Mouse (Mus musculus): Measurements from ENCODE around the gene Fes.

Gene Fes

GRCm38 (mm10) chr7:80404101-80404894 is 16.6 kb upstream of the Fes start:
- peak; percentile 40 for DNase-seq (ENCODE audit: low read depth)

DNA sequence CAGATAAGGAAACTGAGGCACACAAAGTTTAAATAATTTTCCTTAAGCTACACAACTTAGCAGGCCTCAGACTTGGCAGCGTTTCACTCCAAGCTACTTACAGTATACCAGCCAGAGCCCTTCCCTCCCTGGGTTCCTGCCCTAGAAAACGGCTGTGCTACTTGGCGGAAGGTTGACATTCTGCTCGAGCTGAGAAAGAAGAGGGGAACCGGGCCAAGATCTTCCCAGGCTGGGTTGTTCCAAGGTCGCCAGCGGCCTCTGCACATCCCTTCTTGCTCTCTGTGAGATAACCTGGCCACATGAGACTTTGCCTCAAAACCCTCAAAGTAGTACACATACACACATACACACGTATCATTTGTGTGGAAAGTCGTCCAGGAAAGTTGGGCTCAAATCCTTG is 15.8 kb upstream of the Fes start:
- DNase-seq (ENCODE audit: low read depth): peak; percentile 89

GRCm38 (mm10) chr7:80402651-80403321 is 15.0 kb upstream of the Fes start:
- peak; percentile 87 for DNase-seq (ENCODE audit: low read depth)

DNA sequence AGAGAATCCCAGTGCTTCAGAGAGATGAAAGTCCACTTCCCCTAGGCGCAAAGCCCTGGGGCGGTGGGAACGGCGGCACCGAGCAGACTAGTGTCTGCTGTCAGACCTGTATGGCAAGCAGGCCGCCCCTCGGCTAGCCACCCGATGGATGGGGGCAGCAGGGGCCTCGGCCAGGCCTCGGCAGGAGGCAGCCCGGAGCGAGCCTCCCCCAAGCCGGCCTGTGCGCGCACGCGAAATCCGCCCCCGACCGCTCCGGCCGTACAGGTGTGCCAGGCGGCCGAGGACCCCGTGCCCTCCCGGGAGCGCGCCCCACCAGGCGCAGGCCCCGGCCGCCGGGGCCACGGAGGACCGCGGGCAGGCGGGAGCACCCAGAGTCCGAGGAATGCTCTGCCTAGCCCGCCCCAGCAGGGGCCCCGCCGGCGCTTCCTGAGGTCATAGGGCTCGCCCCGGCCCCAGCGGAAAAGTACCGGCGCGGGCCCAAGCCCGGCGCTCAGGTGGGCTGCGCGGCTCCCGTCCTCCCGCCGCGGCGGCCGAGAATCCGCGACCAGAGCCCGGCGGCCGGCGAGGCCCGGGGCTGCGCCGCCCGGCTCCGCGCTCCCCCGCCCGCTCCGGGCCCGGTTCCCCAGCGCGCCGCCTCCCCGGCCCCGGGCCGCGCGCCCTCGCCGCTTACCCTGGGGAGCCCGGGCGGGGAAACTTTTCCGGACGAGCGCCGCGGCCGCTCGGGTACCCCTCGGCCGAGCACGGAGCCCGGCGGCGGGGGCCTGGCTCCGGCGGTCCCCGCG is 14.3 kb upstream of the Fes start:
- DNase-seq (ENCODE audit: low read depth): peak; percentile 57

DNA sequence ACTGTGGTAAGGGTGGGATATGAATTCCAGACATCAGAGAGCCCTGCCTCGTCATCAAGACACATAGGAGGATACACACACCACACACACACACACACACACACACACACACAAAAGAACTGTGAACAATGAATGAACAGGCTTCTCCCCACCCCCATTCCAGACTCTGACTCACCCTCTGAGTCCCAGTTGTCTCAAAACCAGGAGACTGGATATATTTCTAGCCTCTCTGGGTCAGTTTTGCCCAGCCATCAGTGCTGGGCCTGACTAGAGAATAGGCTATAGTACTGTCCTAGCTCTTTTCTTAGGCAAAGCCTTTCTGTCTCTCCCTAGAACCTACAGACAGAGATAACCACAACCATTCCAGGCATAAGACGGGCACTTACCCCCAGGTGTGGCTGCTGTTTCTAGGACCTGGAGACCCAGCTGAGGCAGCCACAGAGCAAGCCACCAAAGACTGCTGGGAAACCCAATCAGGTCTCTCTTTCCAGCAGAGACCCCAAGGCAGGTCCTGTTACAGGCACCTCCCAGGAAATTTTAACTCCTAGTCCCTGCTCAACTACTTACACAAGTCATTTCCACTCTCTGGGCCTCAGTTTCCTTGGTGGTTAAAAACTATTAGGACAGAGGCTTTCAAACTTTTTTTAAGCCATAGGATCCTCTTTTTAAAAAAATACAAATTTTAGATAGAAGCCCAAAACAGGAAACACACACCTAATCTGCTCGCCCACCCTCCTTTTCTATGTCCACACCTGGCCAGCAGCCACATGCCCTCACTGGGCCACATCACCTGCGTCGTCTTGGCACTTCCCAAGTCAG is 13.5 kb upstream of the Fes start:
- DNase-seq (ENCODE audit: low read depth): peak; percentile 78

DNA sequence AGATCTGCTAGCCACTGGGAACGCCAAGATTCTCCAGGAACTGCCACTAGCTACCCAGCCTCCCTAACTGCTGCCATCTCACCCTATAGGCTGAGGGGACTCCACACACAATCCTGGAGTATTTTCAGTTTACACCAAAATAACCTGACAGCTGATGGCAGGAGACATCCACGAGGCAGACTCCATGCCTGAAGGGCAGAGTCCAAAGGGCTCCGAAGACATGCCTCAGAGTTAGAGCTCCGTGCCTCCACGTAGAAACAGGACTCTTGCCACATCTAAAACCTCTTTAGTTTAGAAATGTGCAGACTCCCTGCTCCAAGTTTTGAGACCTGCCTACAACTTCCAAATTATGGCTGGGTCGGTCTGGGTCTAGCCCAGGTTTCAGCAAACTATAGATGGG is 12.8 kb upstream of the Fes start:
- DNase-seq (ENCODE audit: low read depth): no peak

- peak; percentile 78 for DNase-seq (ENCODE audit: low read depth)
Measured at GRCm38 (mm10) chr7:80400099-80400498, 12.4 kb upstream of the Fes start.

- DNase-seq (ENCODE audit: low read depth): no peak
Measured at GRCm38 (mm10) chr7:80398654-80399444, 11.1 kb upstream of the Fes start.

DNA sequence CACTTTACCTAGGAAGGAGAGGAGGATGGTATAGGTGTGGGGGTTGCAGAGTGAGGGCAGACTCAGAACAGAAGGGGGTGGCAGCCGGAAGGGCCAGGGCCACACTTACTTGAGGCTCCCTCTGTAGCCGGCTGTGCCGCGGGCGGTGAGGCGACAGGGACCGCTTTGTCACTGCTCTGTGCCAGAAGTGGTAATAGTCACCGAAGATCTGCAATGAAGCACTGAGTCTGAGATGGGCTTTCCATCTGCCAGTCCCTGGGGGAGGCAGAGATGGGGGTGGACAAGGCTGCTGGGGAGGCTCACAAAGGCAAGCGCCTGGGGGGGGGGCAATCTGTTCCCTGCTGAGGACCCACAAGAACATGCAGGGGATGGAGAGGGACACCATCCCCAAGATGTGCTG is 10.2 kb upstream of the Fes start:
- DNase-seq (ENCODE audit: low read depth): no peak

- peak; percentile 53 for DNase-seq (ENCODE audit: low read depth)
Measured at GRCm38 (mm10) chr7:80396427-80396826, 8.7 kb upstream of the Fes start.

- DNase-seq (ENCODE audit: low read depth): peak; percentile 35
Measured at GRCm38 (mm10) chr7:80394600-80394999, 6.9 kb upstream of the Fes start.

- no peak for DNase-seq (ENCODE audit: low read depth)
Measured at GRCm38 (mm10) chr7:80392119-80392518, 4.4 kb upstream of the Fes start.

- DNase-seq (ENCODE audit: low read depth): no peak
Measured at GRCm38 (mm10) chr7:80387033-80387632, 613 bp downstream of the Fes start.

DNA sequence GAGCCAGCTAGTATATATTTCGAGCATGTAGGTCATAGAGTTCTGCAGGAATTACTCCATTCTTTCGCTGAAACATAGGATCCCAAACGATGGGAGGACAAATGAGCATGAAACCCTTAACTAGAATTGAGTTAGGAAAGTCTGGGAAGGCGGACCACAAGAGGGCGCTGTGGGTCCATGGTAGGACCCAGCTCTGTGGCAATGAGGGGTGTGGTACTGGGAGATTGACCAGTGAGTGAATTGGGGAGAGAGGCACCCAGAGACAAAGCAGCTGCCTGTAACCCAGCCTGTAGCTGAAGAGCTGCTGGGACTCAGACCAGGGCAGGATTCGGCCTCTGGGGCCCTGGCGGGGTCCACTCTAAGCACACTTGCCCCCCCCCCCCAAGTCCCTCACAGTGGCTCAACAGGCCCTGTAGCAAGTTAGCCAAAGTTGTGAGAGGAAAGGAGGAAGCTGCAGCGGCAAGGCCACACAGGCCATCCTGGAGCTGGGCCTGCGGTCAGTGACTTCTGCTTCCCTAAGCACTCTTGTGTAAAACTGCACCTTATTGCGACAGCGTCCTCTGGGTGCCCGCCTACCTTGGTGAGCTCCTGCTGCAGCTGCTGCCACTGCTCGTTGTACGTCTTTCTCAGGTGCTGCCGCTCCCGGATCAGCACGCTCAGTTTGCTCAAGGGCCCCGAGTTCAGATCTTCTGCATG is 1.4 kb downstream of the Fes start:
- peak; percentile 97 for DNase-seq (ENCODE audit: low read depth)

- no peak for DNase-seq (ENCODE audit: low read depth)
Measured at GRCm38 (mm10) chr7:80382919-80383318, 4.8 kb downstream of the Fes start.

DNA sequence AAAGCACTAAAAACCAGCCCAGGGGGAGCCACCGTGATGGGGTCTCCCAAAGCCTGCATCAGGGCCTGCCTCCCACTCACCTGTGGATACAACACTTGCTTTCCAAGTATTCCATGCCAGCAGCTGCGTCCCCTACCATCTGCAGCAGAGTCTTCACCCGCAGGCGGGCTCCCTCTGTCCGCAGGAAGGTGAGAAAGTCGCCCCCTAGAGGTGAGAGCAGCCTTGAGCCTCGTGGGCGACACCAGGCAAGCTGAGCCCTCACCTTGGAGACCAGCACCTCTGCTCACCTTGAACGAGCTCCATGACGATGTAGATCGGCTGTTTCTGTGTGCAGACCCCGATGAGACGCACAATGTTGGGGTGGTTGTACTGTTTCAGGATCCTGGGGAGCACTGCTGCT is 8.2 kb downstream of the Fes start:
- DNase-seq (ENCODE audit: low read depth): peak; percentile 37

DNA sequence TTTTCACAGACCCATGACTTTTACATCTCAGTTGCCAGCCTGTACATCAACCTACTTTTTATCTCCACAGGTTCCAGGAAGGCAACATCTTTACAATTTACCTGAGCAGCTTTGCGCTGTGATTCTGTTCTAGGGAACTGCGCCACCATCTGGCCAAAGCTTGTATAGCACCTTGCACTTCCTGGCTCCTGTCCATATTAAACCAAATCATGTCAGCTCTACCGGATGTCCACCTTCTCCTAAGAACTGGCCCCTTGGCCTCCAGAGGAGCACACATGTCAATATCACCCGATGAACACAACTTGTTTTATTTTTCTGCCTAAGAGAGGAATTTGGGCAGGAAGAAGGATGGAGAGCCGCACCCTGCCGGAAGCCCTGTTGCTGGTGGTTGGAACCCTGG is 10.3 kb downstream of the Fes start:
- DNase-seq (ENCODE audit: low read depth): peak; percentile 73

DNA sequence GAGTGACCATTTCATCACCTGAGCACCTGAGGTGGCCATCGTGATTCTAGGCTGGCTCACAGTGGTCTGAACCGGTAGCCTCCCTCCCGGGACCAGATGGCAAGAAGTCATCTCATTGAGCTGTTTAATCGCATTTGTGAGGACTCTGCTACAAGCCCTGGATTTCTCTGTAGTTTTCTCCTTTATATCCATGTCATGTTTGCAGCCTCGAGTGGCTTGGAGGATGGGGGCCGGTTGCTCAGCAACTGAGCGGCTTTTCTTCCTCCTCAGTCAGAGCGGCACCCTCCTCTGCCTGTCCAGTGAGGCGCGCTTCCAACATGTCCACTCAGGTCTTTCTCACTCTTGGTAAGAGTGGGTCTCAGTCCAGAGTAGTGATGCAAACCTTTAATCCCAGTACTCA is 11.6 kb downstream of the Fes start:
- no peak for DNase-seq (ENCODE audit: low read depth)

DNA sequence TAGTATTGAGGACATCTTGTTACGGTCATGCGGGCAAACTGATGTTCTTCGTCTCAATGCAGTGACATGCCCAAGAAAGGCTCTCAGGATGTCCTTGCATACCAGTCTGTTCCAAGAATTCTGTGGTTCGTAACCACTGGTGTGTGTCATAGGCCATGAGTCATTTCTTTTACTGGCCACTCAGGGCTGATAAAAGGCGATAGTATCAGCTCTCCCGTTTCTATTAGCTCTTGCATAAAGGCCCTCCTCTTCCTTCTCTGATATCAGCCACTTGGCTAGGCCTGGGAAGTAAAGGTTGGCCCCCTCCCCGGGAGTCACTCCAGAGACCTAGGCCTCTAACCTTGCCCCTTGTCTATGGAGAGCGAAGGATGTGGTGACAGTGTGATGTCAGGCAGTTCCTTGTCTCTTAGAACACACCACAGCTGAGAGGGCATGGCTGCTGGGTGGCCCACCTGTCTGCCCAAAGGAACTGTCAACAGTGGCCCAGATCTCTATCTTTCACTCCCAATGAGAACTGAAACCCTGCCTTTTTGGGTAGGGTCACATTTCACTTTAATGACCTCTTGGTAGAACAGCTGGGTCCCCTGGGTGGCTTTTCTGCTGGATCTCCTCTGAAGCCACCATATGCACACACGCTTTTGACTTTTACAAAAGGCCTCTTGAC is 12.2 kb downstream of the Fes start:
- DNase-seq (ENCODE audit: low read depth): peak; percentile 77

DNA sequence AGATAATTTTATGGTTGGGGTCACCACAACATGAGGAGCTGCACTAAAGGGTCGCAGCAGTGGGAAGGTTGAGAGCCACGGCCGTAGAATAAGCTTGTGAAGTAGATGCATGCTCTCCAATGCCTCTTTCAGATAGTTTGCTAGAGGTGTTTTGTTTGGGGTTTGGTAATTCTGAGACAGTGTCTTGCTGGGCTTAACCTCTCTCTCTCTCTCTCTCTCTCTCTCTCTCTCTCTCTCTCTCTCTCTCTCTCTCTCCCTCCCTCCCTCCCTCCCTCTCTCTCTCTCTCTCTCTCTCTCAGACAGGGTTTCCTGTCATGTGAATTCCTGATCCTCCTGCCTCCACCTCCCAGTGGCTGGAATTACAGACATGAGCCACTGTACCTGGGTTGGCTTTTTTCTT is 13.0 kb downstream of the Fes start:
- DNase-seq (ENCODE audit: low read depth): no peak
